Mouse (Mus musculus) CH12.LX (cell line): Measurements from ENCODE around the gene Gm26558. TPM values are rescaled to one million over a fixed set of nuclear protein-coding genes. Genes with fewer than 3 reads are reported as not detected.

ENCODE experiments used
- DNase-seq: peaks from one replicate; pipeline ENCODE4 v3.0.0-alpha.2; 2013; ENCODE audit errors: extremely low read depth
- H3K27ac ChIP-seq: 2 replicates; pipeline ENCODE4 v1.5.1; 2012; ENCODE audit warnings: low read depth, mild to moderate bottlenecking, control low read depth, moderate library complexity; ENCODE audit not compliant: insufficient read depth
- H3K27me3 ChIP-seq: replicated peaks from 2 replicates; pipeline ENCODE3; 2012; ENCODE audit warnings: inconsistent platforms
- H3K36me3 ChIP-seq, 2 experiments: replicated peaks in 1 of 2; 2 replicates each; pipeline versions ENCODE3 to v1.6.1; 2012; ENCODE audit warnings: inconsistent platforms in 1 of 2, low read length in 1 of 2, mild to moderate bottlenecking in 1 of 2, mixed read lengths in 1 of 2, moderate library complexity in 1 of 2; ENCODE audit not compliant: control insufficient read depth in 1 of 2, insufficient read depth in 1 of 2
- H3K4me1 ChIP-seq, 2 experiments: 2 replicates each; pipeline ENCODE4 v1.6.1; 2012; ENCODE audit warnings: inconsistent platforms in 1 of 2, moderate library complexity in 1 of 2; ENCODE audit not compliant: insufficient read depth in 2 of 2, control insufficient read depth in 1 of 2
- H3K4me2 ChIP-seq: 2 replicates; pipeline ENCODE4 v1.6.1; 2012; ENCODE audit warnings: low read depth, mild to moderate bottlenecking, control low read depth; ENCODE audit not compliant: poor library complexity, insufficient read depth, severe bottlenecking
- H3K4me3 ChIP-seq, 3 experiments: fragments of 150-350 bp in 1 of 3; sonication (generic) in 1 of 3; replicated peaks in 1 of 3; 2 replicates each; pipeline versions ENCODE3 to v1.5.1; 2011 to 2012; ENCODE audit warnings: low read depth in 2 of 3, low read length in 2 of 3, mild to moderate bottlenecking in 2 of 3, moderate library complexity in 2 of 3, control low read depth in 1 of 3, improper control_type of control experiment in 1 of 3, inconsistent platforms in 1 of 3, mixed read lengths in 1 of 3; ENCODE audit not compliant: poor library complexity in 1 of 3
- H3K79me2 ChIP-seq: replicated peaks from 2 replicates; pipeline ENCODE4 v1.6.1; 2012; ENCODE audit warnings: mild to moderate bottlenecking, moderate library complexity; ENCODE audit not compliant: control insufficient read depth, poor library complexity, insufficient read depth, severe bottlenecking; ENCODE audit errors: extremely low read depth
- H3K9ac ChIP-seq: 2 replicates; pipeline ENCODE4 v1.6.1; 2012; ENCODE audit warnings: low read depth, mild to moderate bottlenecking, control low read depth, moderate library complexity; ENCODE audit not compliant: insufficient read depth
- H3K9me3 ChIP-seq: replicated peaks from 2 replicates; pipeline ENCODE3; 2012; ENCODE audit warnings: low read length, inconsistent platforms, mixed read lengths
- CHD2 ChIP-seq: IDR thresholded peaks from 2 replicates; pipeline ENCODE4 v1.6.1; 2011; ENCODE audit warnings: low read length, improper control_type of control experiment
- CTCF ChIP-seq, 2 experiments: IDR thresholded peaks in 1 of 2; conservative IDR thresholded peaks in 1 of 2; 2 replicates each; pipeline ENCODE4 v1.5.1; 2011 to 2012; ENCODE audit warnings: low read depth in 2 of 2, low read length in 2 of 2, improper control_type of control experiment in 1 of 2, inconsistent platforms in 1 of 2, mild to moderate bottlenecking in 1 of 2, moderate library complexity in 1 of 2
- ELF1 ChIP-seq: IDR thresholded peaks from 2 replicates; pipeline ENCODE4 v1.6.1; 2014; ENCODE audit warnings: low read depth, mild to moderate bottlenecking, inconsistent platforms, low read length, improper control_type of control experiment
- EP300 ChIP-seq: IDR thresholded peaks from 2 replicates; pipeline ENCODE4 v1.6.1; 2011; ENCODE audit warnings: low read length, improper control_type of control experiment
- HCFC1 ChIP-seq: IDR thresholded peaks from 2 replicates; pipeline ENCODE4 v1.6.1; 2012; ENCODE audit warnings: low read depth, mild to moderate bottlenecking, inconsistent platforms, low read length, improper control_type of control experiment
- IRF4 ChIP-seq: IDR thresholded peaks from 2 replicates; pipeline ENCODE4 v1.6.1; 2014; ENCODE audit warnings: low read depth, mild to moderate bottlenecking, inconsistent platforms, low read length, improper control_type of control experiment
- JUN ChIP-seq: IDR thresholded peaks from 2 replicates; pipeline ENCODE4 v1.6.1; 2011; ENCODE audit warnings: low read depth, mild to moderate bottlenecking, low read length, improper control_type of control experiment, moderate library complexity; ENCODE audit not compliant: insufficient read depth
- JUND ChIP-seq: conservative IDR thresholded peaks from 2 replicates; pipeline ENCODE4 v1.6.1; 2011; ENCODE audit warnings: low read depth, low read length, improper control_type of control experiment
- MAX ChIP-seq: IDR thresholded peaks from 2 replicates; pipeline ENCODE4 v1.6.1; 2011; ENCODE audit warnings: low read length, improper control_type of control experiment
- MAZ ChIP-seq: IDR thresholded peaks from 2 replicates; pipeline ENCODE4 v1.6.1; 2012; ENCODE audit warnings: low read depth, mild to moderate bottlenecking, inconsistent platforms, low read length, improper control_type of control experiment, moderate library complexity
- MEF2A ChIP-seq: IDR thresholded peaks from 2 replicates; pipeline ENCODE4 v1.6.1; 2014; ENCODE audit warnings: low read depth, mild to moderate bottlenecking, inconsistent platforms, low read length, improper control_type of control experiment, borderline replicate concordance
- PAX5 ChIP-seq: IDR thresholded peaks from 2 replicates; pipeline ENCODE4 v1.6.1; 2012; ENCODE audit warnings: low read length, inconsistent platforms, mixed read lengths
- POLR2AphosphoS2 ChIP-seq: IDR thresholded peaks from 2 replicates; pipeline ENCODE4 v1.6.1; 2011; ENCODE audit warnings: low read depth, low read length, improper control_type of control experiment
- RAD21 ChIP-seq: IDR thresholded peaks from 2 replicates; pipeline ENCODE4 v1.6.1; 2011; ENCODE audit warnings: low read depth, mild to moderate bottlenecking, low read length, improper control_type of control experiment, moderate library complexity
- RCOR1 ChIP-seq: conservative IDR thresholded peaks from 2 replicates; pipeline ENCODE4 v1.6.1; 2012; ENCODE audit warnings: low read depth, mild to moderate bottlenecking, inconsistent platforms, low read length, improper control_type of control experiment
- SIN3A ChIP-seq: IDR thresholded peaks from 2 replicates; pipeline ENCODE4 v1.6.1; 2012; ENCODE audit warnings: low read length, improper control_type of control experiment, inconsistent platforms
- TBP ChIP-seq: conservative IDR thresholded peaks from 2 replicates; pipeline ENCODE4 v1.6.1; 2011; ENCODE audit warnings: low read depth, low read length, improper control_type of control experiment
- TCF12 ChIP-seq: IDR thresholded peaks from 2 replicates; pipeline ENCODE4 v1.6.1; 2014; ENCODE audit warnings: low read depth, mild to moderate bottlenecking, inconsistent platforms, low read length, improper control_type of control experiment
- ZC3H11A ChIP-seq: IDR thresholded peaks from 2 replicates; pipeline ENCODE4 v1.6.1; 2012; ENCODE audit warnings: low read depth, mild to moderate bottlenecking, inconsistent platforms, low read length, improper control_type of control experiment
- ZKSCAN1 ChIP-seq: IDR thresholded peaks from 2 replicates; pipeline ENCODE4 v1.6.1; 2012; ENCODE audit warnings: low read depth, inconsistent platforms, low read length, improper control_type of control experiment, borderline replicate concordance
- ZMIZ1 ChIP-seq: IDR thresholded peaks from 2 replicates; pipeline ENCODE4 v1.6.1; 2012; ENCODE audit warnings: low read depth, mild to moderate bottlenecking, inconsistent platforms, low read length, improper control_type of control experiment
- dilution Hi-C: fragments of 300-500 bp; cut with MboI; formaldehyde crosslinking; loops from 2 replicates; pipeline ENCODE4 v1.14.3; 2020; ENCODE audit warnings: low sequenced_read_pairs; ENCODE audit not compliant: extremely low pct_unique_long_range_greater_than_20kb, extremely low pct_ligation_motif_present
- in situ Hi-C: fragments of 300-500 bp; cut with MboI; formaldehyde crosslinking; loops from 3 replicates; pipeline ENCODE4 v1.14.3; 2019; ENCODE audit warnings: low sequenced_read_pairs, low pct_ligation_motif_present, low pct_unique_long_range_greater_than_20kb, mixed read lengths
- polyA plus RNA-seq: library from polyadenylated mRNA; unstranded; fragments of >175 nt; gene quantifications from 2 replicates; pipeline ENCODE4 v1.2.1, GENCODE M21; 2012; ENCODE audit warnings: low read depth; ENCODE audit not compliant: insufficient read length
- total RNA-seq, 2 experiments: library from RNA; depleted of rRNA; stranded (reverse); fragments of 300-350 nt in 1 of 2; fragments of >200 nt in 1 of 2; gene quantifications; 2 replicates each; pipeline ENCODE4 v1.2.3; 2012 to 2014

The Gm26558 gene
- total and polyA plus RNA-seq, 3 experiments, result 0.64 TPM; not detected in 2

- dilution Hi-C loops, result no loop called here
- H3K4me1 ChIP-seq, result peaks cover 0 to 19% of the 10 kb centered on the region in 2 experiments; a peak in 2 of 4 replicates
- in situ Hi-C loops, result no loop called here
- TF ChIP-seq ZMIZ1 (no peak), ZKSCAN1 (no peak), CHD2 (no peak), ELF1 (no peak), TCF12 (no peak), MEF2A (no peak), JUN (no peak), CTCF (conservative IDR thresholded peaks at IDR 0.05 in 1 of 2, IDR thresholded peaks at IDR 0.05 in 1 of 2; ENCODE audit: low read depth in 2 of 2, low read length in 2 of 2) (no peak), RCOR1 (no peak), MAZ (no peak), POLR2AphosphoS2 (no peak), TBP (no peak), MAX (no peak), JUND (no peak), RAD21 (no peak), ZC3H11A (no peak), PAX5 (no peak), EP300 (no peak), SIN3A (no peak), IRF4 (no peak)
- TF ChIP-seq, all 38 proteins: peak for 0
- no peaks in the 10 kb centered on the region for H3K36me3 ChIP-seq
- no peak overlapping the region for H3K4me3 ChIP-seq
- no peaks in the 10 kb centered on the region for H3K9me3 ChIP-seq
- H3K79me2 ChIP-seq, result no peaks in the 10 kb centered on the region
- no peak overlapping the region for H3K9ac ChIP-seq
- no peak overlapping the region for H3K27ac ChIP-seq
- DNase-seq, result no peak
- H3K27me3 ChIP-seq, result no peaks in the 10 kb centered on the region
- no peak overlapping the region for H3K4me2 ChIP-seq
Observed at GRCm38 (mm10) chr2:70634028-70634690, 27.7 kb downstream of the Gm26558 start.

- H3K4me2 ChIP-seq, result no peak overlapping the region
- no peak overlapping the region for H3K4me3 ChIP-seq
- no peaks in the 10 kb centered on the region for H3K79me2 ChIP-seq
- TF ChIP-seq HCFC1, result no peak
- TF ChIP-seq ZKSCAN1, result no peak
- TF ChIP-seq TBP, result no peak
- no peak for TF ChIP-seq MAZ
- peaks cover 2% of the 10 kb centered on the region for H3K9me3 ChIP-seq
- no peak for DNase-seq
- H3K4me1 ChIP-seq, result peaks cover 0 to 19% of the 10 kb centered on the region in 2 experiments; a peak in 2 of 4 replicates
- no peaks in the 10 kb centered on the region for H3K27me3 ChIP-seq
- dilution Hi-C loops (no loop called here), in situ Hi-C loops (no loop called here)
- no peak overlapping the region for H3K9ac ChIP-seq
- no peaks in the 10 kb centered on the region for H3K36me3 ChIP-seq
- H3K27ac ChIP-seq, result no peak overlapping the region
Observed at GRCm38 (mm10) chr2:70632412-70632811, 29.5 kb downstream of the Gm26558 start.
